Mouse (Mus musculus): ENCODE measurements at regions not wholly inside any gene's neighbourhood (a gene's known extent, or its start where the extent isn't known, plus 50 kb on each side); places are given as distances from the start of the nearest gene placed in this dataset.

- no peak for TF ChIP-seq POLR2A (IDR thresholded peaks at IDR 0.05; ENCODE audit: low read depth, low read length)
- TF ChIP-seq CTCF (IDR thresholded peaks at IDR 0.05; ENCODE audit: extremely low read depth, insufficient read depth, insufficient read length, insufficient replicate concordance): no peak
Measured at GRCm38 (mm10) chr3:21761219-21761600, 315.2 kb upstream of the Tbl1xr1 start.

All from spleen, adult 2 months (tissue).